ENCODE assay signal across 15 mouse cellular contexts in genomic region chr11:50203302-50203827, GRCm38 (mm10).
"Had no signal": no experiment of that assay in that cellular context is flagged by ENCODE, and none has a peak within 500 bp of the region (broad histone marks: within the 10 kb centered on the region; RNA-seq: fewer than 3 reads in every experiment).

No protein-coding gene starts in this region.

- H3K27me3 ChIP-seq: lung, embryonic 15.5 days; megakaryocyte, embryonic 14.5 days; midbrain, embryonic 13.5 days had no signal

- H3K4me1 ChIP-seq: lung, embryonic 15.5 days; midbrain, embryonic 10.5 days had no signal

- H3K9me3 ChIP-seq: lung, embryonic 15.5 days; megakaryocyte, embryonic 14.5 days; midbrain, embryonic 10.5 days; midbrain, embryonic 13.5 days had no signal

- H3K4me2 ChIP-seq: lung, embryonic 15.5 days; midbrain, embryonic 13.5 days had no signal

- H3K27ac ChIP-seq: kidney, postnatal 0 days; layer of hippocampus, adult 2 months; lung, embryonic 15.5 days; midbrain, embryonic 10.5 days; midbrain, embryonic 13.5 days had no signal

- DNase-seq: kidney, adult 2 months; kidney, postnatal 25 days; layer of hippocampus, adult 9-11 months; lung, adult 18-20 months; lung, postnatal 10 days; lung, postnatal 36 days; thymus, adult 18-20 months; thymus, postnatal 36 days had no signal

- H3K9ac ChIP-seq: lung, embryonic 15.5 days; midbrain, embryonic 13.5 days had no signal

- H3K4me3 ChIP-seq: layer of hippocampus, adult 2 months; lung, embryonic 15.5 days; megakaryocyte, embryonic 14.5 days; midbrain, embryonic 10.5 days; midbrain, embryonic 13.5 days had no signal

- ATAC-seq: midbrain, embryonic 13.5 days; midbrain, embryonic 16.5 days had no signal
